ENCODE assay signal across 24 mouse cellular contexts in the genomic region with DNA sequence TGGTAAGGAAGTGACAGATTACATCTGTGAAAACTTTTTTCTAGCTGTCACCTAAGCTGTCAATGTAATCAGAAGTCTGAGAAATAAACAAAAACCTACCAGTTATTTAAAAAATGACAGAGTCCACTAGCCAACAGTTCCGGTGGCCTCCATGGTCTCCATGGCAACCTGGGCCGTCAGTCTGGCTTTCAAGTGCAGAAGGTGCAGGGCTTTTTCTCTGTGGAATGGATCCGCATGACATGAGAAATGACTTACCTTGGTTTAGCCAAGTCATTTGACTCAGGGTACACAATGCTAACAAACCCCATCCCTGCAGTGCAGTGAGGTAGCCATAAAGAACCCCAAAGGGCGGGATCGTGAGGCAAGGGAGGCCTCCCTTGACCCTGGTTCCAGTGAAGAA. TPM values are rescaled to one million over a fixed set of nuclear protein-coding genes. Genes with fewer than 3 reads are reported as not detected.
DNase-seq lines count a peak whose midpoint lies in the region; ATAC-seq and TF ChIP-seq lines count a peak whose summit lies in the region.
"Had no signal": no experiment of that assay in that cellular context is flagged by ENCODE, and none has a peak within 500 bp of the region (broad histone marks: within the 10 kb centered on the region; RNA-seq: fewer than 3 reads in every experiment).

No protein-coding gene starts in this region.

- TF ChIP-seq EP300 in lung, postnatal 0 days (IDR thresholded peaks at IDR 0.05) = no peak

- no peak for TF ChIP-seq CTCF in lung, embryonic 14.5 days (IDR thresholded peaks at IDR 0.05; ENCODE audit: low read depth)
- TF ChIP-seq CTCF in lung, postnatal 0 days (IDR thresholded peaks at IDR 0.05) = no peak

- H3K36me3 ChIP-seq in lung, embryonic 14.5 days (ENCODE audit: insufficient read depth) = no peaks in the 10 kb centered on the region
- H3K36me3 ChIP-seq in lung, postnatal 0 days (ENCODE audit: insufficient read depth, low read length) = no peaks in the 10 kb centered on the region
- H3K36me3 ChIP-seq in hindbrain, embryonic 16.5 days (ENCODE audit: control insufficient read depth, insufficient read depth, low read length) = no peaks in the 10 kb centered on the region
- H3K36me3 ChIP-seq: embryonic facial prominence, embryonic 10.5 days; heart, embryonic 13.5 days; midbrain, embryonic 10.5 days had no signal

- H3K9me3 ChIP-seq in lung, embryonic 14.5 days (ENCODE audit: low read depth, low read length) = no peaks in the 10 kb centered on the region
- H3K9me3 ChIP-seq in lung, postnatal 0 days (ENCODE audit: low read length) = no peaks in the 10 kb centered on the region
- no peaks in the 10 kb centered on the region for H3K9me3 ChIP-seq in hindbrain, embryonic 16.5 days (ENCODE audit: control insufficient read depth, low read length)
- H3K9me3 ChIP-seq: embryonic facial prominence, embryonic 10.5 days; heart, embryonic 13.5 days; midbrain, embryonic 10.5 days had no signal

- H3K27ac ChIP-seq in lung, embryonic 14.5 days (ENCODE audit: low read depth) = no peak overlapping the region
- no peak overlapping the region for H3K27ac ChIP-seq in lung, postnatal 0 days (ENCODE audit: low read length)
- H3K27ac ChIP-seq in hindbrain, embryonic 16.5 days (ENCODE audit: low read depth, low read length) = no peak overlapping the region
- H3K27ac ChIP-seq: embryonic facial prominence, embryonic 10.5 days; heart, embryonic 13.5 days; midbrain, embryonic 10.5 days; stomach, postnatal 0 days had no signal

- no peak overlapping the region for H3K4me2 ChIP-seq in lung, embryonic 14.5 days
- no peak overlapping the region for H3K4me2 ChIP-seq in lung, postnatal 0 days (replicated peaks; ENCODE audit: low read depth, low read length)
- H3K4me2 ChIP-seq in hindbrain, embryonic 16.5 days (ENCODE audit: low read length) = no peak overlapping the region
- H3K4me2 ChIP-seq: heart, embryonic 13.5 days; liver, embryonic 11.5 days had no signal

- peak; percentile 47 to 60 for DNase-seq in cerebellum, postnatal 10 days
- no peak for DNase-seq in cerebellum, postnatal 4 days (ENCODE audit: low spot score in 2 of 2)
- peak; percentile 46 for DNase-seq in lung, embryonic 14.5 days
- DNase-seq in lung, postnatal 0 days (ENCODE audit: low spot score) = no peak
- peak; percentile 42 for DNase-seq in adrenal gland, postnatal 10 days
- no peak for DNase-seq in gastrocnemius, postnatal 4 days (ENCODE audit: low spot score in 2 of 2)
- DNase-seq: cerebellum, adult 2 months; gastrocnemius, postnatal 10 days; heart, adult 18-20 months; kidney, adult 8-10 months; kidney, postnatal 25 days; layer of hippocampus, adult 9-11 months; lung, adult 18-20 months; lung, postnatal 36 days; right cerebral cortex, postnatal 4 days had no signal

- H3K4me1 ChIP-seq in lung, embryonic 14.5 days (ENCODE audit: insufficient read depth) = peaks cover 7% of the 10 kb centered on the region
- no peaks in the 10 kb centered on the region for H3K4me1 ChIP-seq in lung, postnatal 0 days (ENCODE audit: insufficient read depth, low read depth, low read length)
- H3K4me1 ChIP-seq in hindbrain, embryonic 16.5 days (ENCODE audit: control insufficient read depth, insufficient read depth, low read depth, low read length) = peaks cover 6% of the 10 kb centered on the region; the same call in 1 of the 2 replicates

- H3K4me3 ChIP-seq in lung, embryonic 14.5 days (ENCODE audit: low read depth, low read length) = no peak overlapping the region
- H3K4me3 ChIP-seq in lung, postnatal 0 days (ENCODE audit: low read depth, low read length) = no peak overlapping the region
- H3K4me3 ChIP-seq in hindbrain, embryonic 16.5 days (ENCODE audit: low read length) = no peak overlapping the region
- H3K4me3 ChIP-seq: embryonic facial prominence, embryonic 10.5 days; heart, embryonic 13.5 days; midbrain, embryonic 10.5 days had no signal

- H3K27me3 ChIP-seq in lung, embryonic 14.5 days (ENCODE audit: insufficient read depth, low read length) = no peaks in the 10 kb centered on the region
- no peaks in the 10 kb centered on the region for H3K27me3 ChIP-seq in lung, postnatal 0 days (replicated peaks; ENCODE audit: insufficient read depth, low read length)
- H3K27me3 ChIP-seq in hindbrain, embryonic 16.5 days (replicated peaks; ENCODE audit: control insufficient read depth, insufficient read depth, low read length) = no peaks in the 10 kb centered on the region
- H3K27me3 ChIP-seq: CH12.LX had no signal

- no peak for ATAC-seq in lung, embryonic 14.5 days (ENCODE audit: insufficient read depth)
- no peak for ATAC-seq in lung, postnatal 0 days
- ATAC-seq in hindbrain, embryonic 16.5 days = peak; percentile 48; the same call in 1 of the 2 replicates
- ATAC-seq in CD4-positive, CD25-positive, alpha-beta regulatory T cell, adult 4 months = no peak

- H3K9ac ChIP-seq in lung, embryonic 14.5 days = no peak overlapping the region
- H3K9ac ChIP-seq in lung, postnatal 0 days (replicated peaks; ENCODE audit: low read depth) = no peak overlapping the region
- no peak overlapping the region for H3K9ac ChIP-seq in hindbrain, embryonic 16.5 days (ENCODE audit: low read depth, low read length)
- H3K9ac ChIP-seq: heart, embryonic 13.5 days had no signal

- WGBS in lung, embryonic 14.5 days = 30% methylated on average over 5 of the region's 5 CpGs
- 27% methylated on average over 5 of the region's 5 CpGs for WGBS in lung, postnatal 0 days
- WGBS in hindbrain, embryonic 16.5 days = 20% methylated on average over 5 of the region's 5 CpGs

RNA-seq across cellular contexts. Expression of gene D630039A03Rik, which starts 6.1 kb away (rescaled TPM):
- 2.2 and 2.3 TPM in 2 replicates for polyA plus RNA-seq in lung, embryonic 14.5 days (2014; fragmentation: Nextera tagmentation; extraction: Ambion mirVana)
- 2.7 and 3.0 TPM in 2 replicates for polyA plus RNA-seq in lung, postnatal 0 days (2015; fragmentation: Nextera tagmentation; extraction: Ambion mirVana)
- total RNA-seq in adrenal gland, postnatal 10 days (2021) = 1 to 10 TPM; 6.3 to 6.7 TPM
- 0.10 and 0.30 TPM in 2 replicates for polyA plus RNA-seq in hindbrain, embryonic 16.5 days (2015; fragmentation: Nextera tagmentation; extraction: Ambion mirVana)
- total RNA-seq in gastrocnemius, postnatal 4 days (2021) = not detected
- 10 to 100 TPM in 1 of 2 experiments, 1 to 10 TPM in 1; 9.2 to 13.9 TPM for polyA plus RNA-seq in CD4-positive, CD25-positive, alpha-beta regulatory T cell, adult 4 months (2017; shearing (Covaris generic))
- total RNA-seq: CH12.LX had no signal
- polyA plus RNA-seq: forebrain, embryonic 11.5 days had no signal

RNA-seq across cellular contexts. Expression of gene Txn1, which starts 34.0 kb away (rescaled TPM):
- 472 and 487 TPM in 2 replicates for polyA plus RNA-seq in lung, embryonic 14.5 days (2014; fragmentation: Nextera tagmentation; extraction: Ambion mirVana)
- polyA plus RNA-seq in lung, postnatal 0 days (2015; fragmentation: Nextera tagmentation; extraction: Ambion mirVana) = 380 and 393 TPM in 2 replicates
- 100 to 1,000 TPM; 234 to 247 TPM for total RNA-seq in adrenal gland, postnatal 10 days (2021)
- polyA plus RNA-seq in hindbrain, embryonic 16.5 days (2015; fragmentation: Nextera tagmentation; extraction: Ambion mirVana) = 283 and 334 TPM in 2 replicates
- 100 to 1,000 TPM; 171 to 179 TPM for total RNA-seq in gastrocnemius, postnatal 4 days (2021)
- polyA plus RNA-seq in CD4-positive, CD25-positive, alpha-beta regulatory T cell, adult 4 months (2017; shearing (Covaris generic)) = 100 to 1,000 TPM in 1 of 2 experiments, 10 to 100 TPM in 1; 96.6 to 129 TPM

Comparison
In these comparisons a context has a peak if more than half of its experiments do, and no peak if none do; other contexts are left out.
1. DNase-seq: peak in cerebellum, postnatal 10 days (2 of 2), lung, embryonic 14.5 days (single experiment) and adrenal gland, postnatal 10 days (single experiment); none in cerebellum, postnatal 4 days (0 of 2), lung, postnatal 0 days (single experiment) and gastrocnemius, postnatal 4 days (0 of 2).